Mouse (Mus musculus) layer of hippocampus, adult 9-10 months (tissue): Measurements from ENCODE around the gene Serac1.

Experiments
- DNase-seq: peaks from one replicate; pipeline ENCODE4 v3.0.0; 2022; ENCODE audit warnings: low spot score

Serac1 gene

DNA sequence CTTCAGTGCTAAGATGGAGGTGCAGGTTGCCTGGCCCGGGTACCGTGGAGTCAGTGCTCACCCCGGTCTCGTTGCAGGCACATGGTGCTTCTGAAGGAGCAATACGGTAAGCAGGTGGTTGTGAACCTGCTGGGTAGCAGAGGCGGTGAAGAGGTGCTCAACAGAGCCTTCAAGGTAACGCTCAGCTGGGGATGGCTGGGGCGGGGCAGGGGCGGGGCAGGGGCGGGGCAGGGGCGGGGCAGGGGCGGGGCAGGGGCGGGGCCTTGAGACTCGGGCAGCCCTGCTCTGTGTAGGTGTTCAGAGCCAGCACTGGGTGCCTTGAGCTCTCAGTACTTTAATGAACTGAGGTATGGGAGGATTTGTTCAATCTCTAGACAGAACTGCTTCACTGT, 74.3 kb downstream of the Serac1 start:
- DNase-seq, result no peak

DNA sequence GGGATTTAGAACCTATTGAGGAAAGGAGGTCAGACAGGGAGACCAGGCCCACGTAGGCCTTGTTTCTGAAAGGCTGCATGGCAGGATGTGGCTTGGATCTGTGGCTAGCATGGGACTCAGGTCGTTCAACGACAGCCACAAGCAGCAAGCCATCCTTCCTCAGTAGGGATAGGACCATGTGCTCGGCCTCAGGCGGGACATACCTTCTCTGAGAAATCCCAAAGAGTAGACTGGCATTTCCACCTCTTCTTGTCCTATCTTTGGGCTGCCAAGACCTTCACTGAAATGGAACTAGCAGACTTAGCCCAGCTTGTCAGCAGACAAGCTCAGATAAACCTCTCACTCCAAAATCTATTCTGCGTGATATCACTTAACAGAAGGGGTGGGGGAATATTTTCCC, 75.9 kb downstream of the Serac1 start:
- no peak for DNase-seq

DNA sequence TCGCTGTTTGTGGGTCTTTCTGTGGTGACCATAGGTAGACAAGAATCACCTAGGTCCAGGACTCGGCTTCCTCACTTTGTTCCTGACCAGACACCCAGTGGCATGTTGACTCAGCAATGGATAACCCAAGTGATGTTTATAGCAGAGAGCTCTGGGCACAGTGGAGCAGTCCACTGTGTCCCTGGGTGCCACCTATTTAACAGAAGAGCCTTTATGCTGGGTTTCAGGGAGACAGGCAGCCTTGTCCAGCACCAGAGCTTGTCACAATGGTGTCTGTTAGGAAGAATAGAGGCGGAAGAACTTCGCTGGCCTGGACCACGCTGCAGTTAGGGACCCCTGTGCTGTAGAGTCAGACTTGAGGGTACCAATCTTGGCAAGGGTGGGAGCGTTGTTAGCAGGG, 77.0 kb downstream of the Serac1 start:
- no peak for DNase-seq

DNA sequence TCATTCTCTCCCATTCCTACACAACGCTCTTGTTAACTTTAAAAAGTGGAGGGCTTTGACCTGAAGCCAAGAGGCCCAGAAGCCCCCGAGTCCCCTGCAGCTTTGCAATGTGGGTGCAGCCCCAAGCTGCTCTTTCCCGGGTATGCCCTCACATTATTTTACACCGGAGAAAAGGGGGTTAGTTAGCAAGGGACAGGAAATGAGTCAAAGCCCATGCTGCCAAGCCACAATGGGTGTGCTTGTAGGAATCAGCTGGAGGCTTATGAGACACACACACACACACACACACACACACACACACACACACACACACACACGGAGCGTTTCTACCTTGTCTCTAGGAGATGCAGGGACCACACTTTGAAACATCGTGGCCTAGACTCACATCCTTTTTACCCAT, 77.7 kb downstream of the Serac1 start:
- DNase-seq, result no peak

DNA sequence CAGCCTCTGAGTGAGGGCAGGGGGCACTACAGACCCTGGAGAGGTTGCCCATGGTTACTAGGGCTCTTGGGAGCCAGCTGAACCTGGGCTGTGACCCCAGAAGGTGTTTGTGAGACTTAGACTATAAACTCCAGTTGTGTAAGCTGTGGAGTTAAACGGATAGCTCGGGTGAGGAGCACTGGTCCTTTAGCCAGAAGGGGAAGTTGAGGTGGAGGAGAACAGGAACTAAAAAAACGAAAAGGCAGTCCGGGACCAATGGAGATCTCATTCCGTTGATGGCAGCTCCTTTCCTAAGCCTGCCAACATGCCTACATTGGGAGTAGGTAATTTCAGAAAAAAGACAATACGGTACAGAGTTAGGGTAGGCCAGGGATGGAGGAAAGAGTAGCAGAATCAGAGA, 78.2 kb downstream of the Serac1 start:
- no peak for DNase-seq

DNA sequence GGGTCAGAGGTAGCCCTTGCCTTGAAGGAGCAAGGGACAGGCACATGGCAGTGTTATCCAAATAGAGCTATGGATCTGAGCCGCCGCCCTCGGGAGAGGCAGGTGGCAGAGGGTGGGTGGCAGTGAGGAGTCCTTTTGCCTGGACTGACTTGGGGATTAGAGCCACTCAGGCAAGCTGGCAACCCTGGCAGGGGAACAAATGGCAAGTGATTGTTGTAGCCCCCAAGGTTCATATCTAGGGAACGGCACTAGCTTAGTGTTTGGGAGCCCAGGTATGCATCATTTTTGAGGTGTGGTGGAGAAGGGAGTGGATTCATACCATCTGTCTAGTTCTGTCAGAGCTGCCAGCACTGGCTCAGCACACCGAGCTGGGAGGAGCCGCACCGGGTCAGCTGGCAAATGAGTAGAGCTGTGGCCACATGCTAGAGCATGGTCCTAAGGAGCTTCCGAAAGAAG, 78.6 kb downstream of the Serac1 start:
- no peak for DNase-seq

DNA sequence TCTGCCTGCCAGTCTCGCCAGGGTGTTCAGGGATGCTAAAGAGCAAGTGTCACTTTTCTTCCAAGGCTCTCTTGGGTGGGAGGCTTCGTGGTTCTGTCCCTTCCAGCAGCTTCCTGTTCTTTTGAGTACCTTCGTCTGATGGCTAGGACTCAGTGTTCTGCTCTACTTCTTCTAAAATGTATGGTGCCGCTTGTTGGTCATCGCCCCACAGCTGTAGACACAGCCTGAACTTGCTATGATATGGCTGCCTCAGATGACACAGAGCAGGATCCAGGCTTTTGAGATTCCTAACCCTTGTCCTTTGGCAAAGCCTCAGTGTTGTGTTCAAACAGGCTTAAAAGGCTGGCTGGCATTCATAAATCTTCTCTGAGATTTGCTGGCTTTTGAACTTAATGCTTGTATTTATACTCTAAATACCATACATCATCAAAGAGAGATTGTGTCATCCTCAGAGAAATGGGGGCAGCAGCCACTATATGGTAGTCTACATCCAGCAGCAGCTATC, 80.5 kb downstream of the Serac1 start:
- no peak for DNase-seq

DNA sequence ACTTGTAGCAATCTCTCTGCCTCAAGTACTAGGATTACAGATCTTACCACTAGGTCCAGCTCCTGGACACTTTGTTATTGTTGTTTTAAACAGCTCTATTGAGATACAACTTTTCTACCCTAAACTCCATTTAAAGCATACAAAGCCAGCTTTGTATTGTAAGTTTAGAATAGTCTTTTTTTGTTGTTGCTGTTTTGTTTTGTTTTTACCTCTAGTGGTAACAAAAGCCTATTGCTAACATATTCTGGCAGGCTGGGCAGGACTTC, 81.4 kb downstream of the Serac1 start:
- no peak for DNase-seq

DNA sequence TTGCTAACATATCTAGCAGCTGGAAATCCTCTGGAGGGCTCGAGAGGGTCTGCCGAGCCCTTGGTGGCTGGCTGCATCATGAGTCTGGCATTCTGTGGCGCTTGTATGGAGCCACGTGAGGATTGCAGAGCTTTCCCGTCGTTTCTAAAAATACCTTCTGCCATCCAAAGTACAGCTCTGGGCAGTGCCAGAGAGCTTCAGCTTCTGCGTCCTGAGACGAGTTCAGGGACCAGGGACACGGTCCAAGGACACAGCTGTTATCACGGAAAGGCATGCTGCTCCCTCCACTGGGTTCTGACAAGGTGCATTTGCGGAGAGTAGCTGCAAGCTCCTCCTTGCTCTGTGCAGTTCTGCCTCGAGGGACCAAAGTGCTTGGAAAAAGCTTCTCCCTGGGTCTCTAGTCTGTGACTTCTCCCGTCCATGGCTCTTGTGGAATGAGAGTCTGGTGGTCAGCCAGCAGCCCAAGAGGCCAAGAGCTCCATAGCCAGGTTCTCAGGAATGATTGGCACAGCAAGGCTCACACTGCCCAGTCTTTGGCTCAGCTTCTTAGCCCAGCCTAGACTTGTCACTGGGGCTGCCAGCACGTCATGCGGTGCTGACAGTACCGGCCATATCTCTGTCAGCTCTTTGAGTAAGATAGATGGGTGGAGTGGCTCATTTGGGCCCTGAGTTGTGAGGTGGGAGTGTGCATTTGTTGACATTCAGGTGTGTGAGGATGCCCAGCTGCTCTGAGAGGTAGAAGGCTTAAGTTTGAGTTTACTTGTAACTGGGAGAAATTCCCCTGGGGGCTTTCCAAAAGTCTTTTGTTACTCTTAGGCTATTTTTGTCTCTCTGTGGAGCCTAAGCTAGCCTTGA, 81.9 kb downstream of the Serac1 start:
- no peak for DNase-seq

DNA sequence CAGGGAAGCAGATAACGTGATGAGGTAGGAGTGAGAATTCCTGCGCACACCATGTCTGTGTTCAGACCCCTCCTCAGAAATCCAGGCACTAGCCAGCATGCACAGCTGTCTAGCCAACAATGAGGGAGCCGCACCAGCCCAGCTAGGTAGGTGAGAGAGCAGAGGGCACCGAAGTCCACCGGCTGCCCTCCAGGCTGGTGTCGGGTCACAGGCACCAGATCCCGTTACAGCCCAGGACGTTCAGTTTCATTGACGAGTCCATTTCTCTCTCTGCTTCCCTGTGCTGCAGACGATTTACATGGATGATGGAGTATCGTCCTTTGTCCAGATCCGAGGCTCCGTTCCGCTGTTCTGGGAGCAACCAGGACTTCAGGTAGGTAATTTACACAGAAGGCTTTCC, 83.0 kb downstream of the Serac1 start:
- DNase-seq, result no peak

DNA sequence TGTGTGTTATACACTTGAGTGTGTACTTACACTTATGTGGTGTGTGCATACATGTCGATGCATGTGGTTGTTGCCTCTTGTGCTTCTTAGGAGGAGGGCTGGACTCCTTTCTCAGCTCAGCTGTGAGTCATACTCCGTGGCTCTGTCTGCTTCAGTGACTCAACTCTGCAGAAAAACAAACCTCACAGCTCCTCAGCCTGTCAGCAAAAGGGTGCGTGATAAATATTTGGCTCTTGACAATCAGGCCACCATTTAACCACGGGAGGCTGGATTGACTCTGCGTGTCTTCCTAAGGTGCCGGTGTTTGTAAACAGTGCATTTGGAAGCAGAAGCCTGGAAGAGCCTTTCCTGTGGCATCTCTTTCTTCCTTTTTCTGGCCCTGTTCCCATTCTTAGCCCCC, 84.9 kb downstream of the Serac1 start:
- DNase-seq, result no peak

DNA sequence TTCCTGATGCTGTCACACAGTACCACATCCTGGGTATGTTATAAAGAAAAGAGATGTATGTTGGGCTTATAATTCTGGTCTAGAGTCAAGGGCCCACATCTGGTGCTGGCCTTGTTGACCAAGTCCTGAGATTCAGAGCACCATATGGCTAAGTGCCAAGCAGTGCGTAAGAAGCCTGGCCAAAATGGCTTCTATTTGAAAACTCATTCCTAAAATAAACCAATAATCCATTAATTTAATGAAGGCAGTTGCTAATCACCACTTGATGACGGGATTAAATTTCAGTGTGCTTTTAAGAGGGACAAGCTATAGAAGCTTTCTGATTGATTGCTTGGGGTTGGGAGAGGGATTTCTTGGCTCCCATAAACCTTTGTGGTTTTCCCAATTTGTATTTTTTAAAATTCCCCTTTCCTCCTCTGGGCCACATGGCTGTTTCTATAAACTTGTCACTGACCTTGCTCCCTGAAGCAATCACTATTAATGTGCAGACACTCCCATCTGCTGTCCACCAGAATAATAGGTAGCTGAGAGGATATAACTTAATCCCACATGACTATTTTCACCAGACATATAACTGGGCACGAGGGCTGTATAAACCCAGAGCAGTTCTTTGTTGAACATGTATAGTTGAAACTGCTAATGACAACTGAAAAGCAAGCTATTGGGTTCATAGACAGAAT, 85.8 kb downstream of the Serac1 start:
- DNase-seq, result no peak

DNA sequence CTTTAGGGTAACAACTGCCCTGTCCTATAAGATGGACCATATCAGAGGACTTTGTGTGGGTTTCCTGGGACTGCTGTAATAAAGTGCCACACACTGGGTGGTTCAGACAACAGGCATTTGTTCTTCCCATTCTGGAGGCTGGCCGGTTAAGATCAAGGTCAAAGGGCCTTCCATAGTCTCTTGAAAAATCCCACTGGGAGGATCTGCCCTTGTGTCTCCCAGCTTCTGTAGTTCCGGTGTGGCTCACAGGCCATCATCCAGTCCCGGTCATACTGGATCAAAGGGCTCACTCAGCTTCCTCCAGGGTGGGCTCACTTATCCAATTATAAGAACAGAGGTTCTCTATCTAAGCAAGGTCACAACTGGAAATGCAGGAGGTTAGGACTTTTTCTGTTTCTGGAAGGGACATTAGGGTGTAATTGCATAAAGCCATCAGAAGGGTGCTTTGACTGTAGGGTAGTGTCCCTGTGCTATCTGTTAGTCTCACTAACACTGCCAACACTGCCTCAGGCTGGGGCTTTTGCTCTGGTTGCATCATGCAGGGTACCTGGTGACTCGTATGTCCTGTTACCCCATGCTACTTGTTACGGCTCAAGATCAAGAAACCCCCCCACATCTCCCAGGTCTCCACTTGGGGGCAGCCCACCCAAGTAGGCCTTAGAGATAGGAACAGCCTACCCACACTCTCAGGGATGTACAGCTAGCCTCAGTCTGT, 86.5 kb downstream of the Serac1 start:
- no peak for DNase-seq
